Mouse (Mus musculus): ENCODE results near the gene Cdyl. TPM values are rescaled to one million over a fixed set of nuclear protein-coding genes. Genes with fewer than 3 reads are reported as not detected.
A peak's percentile ranks its signal among the peaks of the same experiment; 100 is the strongest.

Cdyl gene
- polyA plus RNA-seq, 1 experiment from 2014 or later: 3.4 TPM

GRCm38 (mm10) chr13:35810160-35810537, 150.5 kb downstream of the Cdyl start:
- peaks cover 5% of the 10 kb centered on the region; the same call in 1 of the 2 replicates for H3K4me1 ChIP-seq (ENCODE audit: control insufficient read depth, insufficient read depth, low read length)
- no peak for ATAC-seq
- no peak overlapping the region for H3K9ac ChIP-seq (ENCODE audit: low read depth, low read length)
- H3K4me2 ChIP-seq (ENCODE audit: low read depth, low read length): no peak overlapping the region
- H3K4me3 ChIP-seq (ENCODE audit: low read length): no peak overlapping the region
- H3K36me3 ChIP-seq (ENCODE audit: control insufficient read depth, insufficient read depth, low read length): no peaks in the 10 kb centered on the region
- no peak overlapping the region for H3K27ac ChIP-seq (ENCODE audit: low read length)
- WGBS: 84% methylated on average over 6 of the region's 6 CpGs
- no peaks in the 10 kb centered on the region for H3K27me3 ChIP-seq (replicated peaks; ENCODE audit: control insufficient read depth, insufficient read depth, low read length)
- H3K9me3 ChIP-seq (ENCODE audit: control insufficient read depth, low read length): no peaks in the 10 kb centered on the region

- peaks cover 5% of the 10 kb centered on the region; the same call in 1 of the 2 replicates for H3K4me1 ChIP-seq (ENCODE audit: control insufficient read depth, insufficient read depth, low read length)
- no peak overlapping the region for H3K9ac ChIP-seq (ENCODE audit: low read depth, low read length)
- no peak overlapping the region for H3K4me2 ChIP-seq (ENCODE audit: low read depth, low read length)
- no peak overlapping the region for H3K4me3 ChIP-seq (ENCODE audit: low read length)
- H3K9me3 ChIP-seq (ENCODE audit: control insufficient read depth, low read length): no peaks in the 10 kb centered on the region
- H3K36me3 ChIP-seq (ENCODE audit: control insufficient read depth, insufficient read depth, low read length): peaks cover 8% of the 10 kb centered on the region
- 70% methylated on average over 11 of the region's 11 CpGs for WGBS
- no peaks in the 10 kb centered on the region for H3K27me3 ChIP-seq (replicated peaks; ENCODE audit: control insufficient read depth, insufficient read depth, low read length)
- no peak overlapping the region for H3K27ac ChIP-seq (ENCODE audit: low read length)
- no peak for ATAC-seq
These were observed 151.9 kb downstream of the Cdyl start for GRCm38 (mm10) chr13:35811361-35812190.

- Histone ChIP-seq H3K36me3 (ENCODE audit: control insufficient read depth, insufficient read depth, low read length) (peaks cover 10% of the 10 kb centered on the region), H3K27me3 (replicated peaks; ENCODE audit: control insufficient read depth, insufficient read depth, low read length) (no peaks in the 10 kb centered on the region), H3K9ac (ENCODE audit: low read depth, low read length) (no peak overlapping the region), H3K4me1 (ENCODE audit: control insufficient read depth, insufficient read depth, low read length) (peaks cover 5% of the 10 kb centered on the region; the same call in 1 of the 2 replicates), H3K4me2 (ENCODE audit: low read depth, low read length) (no peak overlapping the region), H3K9me3 (ENCODE audit: control insufficient read depth, low read length) (no peaks in the 10 kb centered on the region), H3K27ac (ENCODE audit: low read length) (no peak overlapping the region), H3K4me3 (ENCODE audit: low read length) (no peak overlapping the region)
- ATAC-seq: no peak
- 48% methylated on average over 6 of the region's 6 CpGs for WGBS
These were observed 152.5 kb downstream of the Cdyl start for GRCm38 (mm10) chr13:35812191-35812440.

- Histone ChIP-seq H3K27me3 (replicated peaks; ENCODE audit: control insufficient read depth, insufficient read depth, low read length) (no peaks in the 10 kb centered on the region), H3K9me3 (ENCODE audit: control insufficient read depth, low read length) (no peaks in the 10 kb centered on the region), H3K4me3 (ENCODE audit: low read length) (no peak overlapping the region), H3K9ac (ENCODE audit: low read depth, low read length) (no peak overlapping the region), H3K36me3 (ENCODE audit: control insufficient read depth, insufficient read depth, low read length) (peaks cover 10% of the 10 kb centered on the region), H3K4me2 (ENCODE audit: low read depth, low read length) (no peak overlapping the region), H3K27ac (ENCODE audit: low read length) (no peak overlapping the region), H3K4me1 (ENCODE audit: control insufficient read depth, insufficient read depth, low read length) (peaks cover 5% of the 10 kb centered on the region; the same call in 1 of the 2 replicates)
- no peak for ATAC-seq
- WGBS: 75% methylated on average over 7 of the region's 7 CpGs
These were observed 153.9 kb downstream of the Cdyl start for GRCm38 (mm10) chr13:35813348-35814127.

- H3K4me2 ChIP-seq (ENCODE audit: low read depth, low read length): no peak overlapping the region
- no peaks in the 10 kb centered on the region for H3K9me3 ChIP-seq (ENCODE audit: control insufficient read depth, low read length)
- no peaks in the 10 kb centered on the region for H3K27me3 ChIP-seq (replicated peaks; ENCODE audit: control insufficient read depth, insufficient read depth, low read length)
- peaks cover 12% of the 10 kb centered on the region for H3K36me3 ChIP-seq (ENCODE audit: control insufficient read depth, insufficient read depth, low read length)
- ATAC-seq: no peak
- 79% methylated on average over 8 of the region's 8 CpGs for WGBS
- H3K9ac ChIP-seq (ENCODE audit: low read depth, low read length): no peak overlapping the region
- peaks cover 2% of the 10 kb centered on the region; the same call in 1 of the 2 replicates for H3K4me1 ChIP-seq (ENCODE audit: control insufficient read depth, insufficient read depth, low read length)
- no peak overlapping the region for H3K4me3 ChIP-seq (ENCODE audit: low read length)
- H3K27ac ChIP-seq (ENCODE audit: low read length): no peak overlapping the region
These were observed 155.6 kb downstream of the Cdyl start for GRCm38 (mm10) chr13:35815205-35815726.

GRCm38 (mm10) chr13:35815782-35816368, 156.2 kb downstream of the Cdyl start:
- H3K27me3 ChIP-seq (replicated peaks; ENCODE audit: control insufficient read depth, insufficient read depth, low read length): no peaks in the 10 kb centered on the region
- WGBS: 81% methylated on average over 16 of the region's 16 CpGs
- ATAC-seq: 0 out of 2 replicates have a peak, but pooled peaks have one; percentile 28

GRCm38 (mm10) chr13:35817626-35818025, 158.0 kb downstream of the Cdyl start:
- H3K4me3 ChIP-seq (ENCODE audit: low read length): no peak overlapping the region
- H3K36me3 ChIP-seq (ENCODE audit: control insufficient read depth, insufficient read depth, low read length): peaks cover 12% of the 10 kb centered on the region
- H3K9me3 ChIP-seq (ENCODE audit: control insufficient read depth, low read length): no peaks in the 10 kb centered on the region
- H3K27ac ChIP-seq (ENCODE audit: low read length): no peak overlapping the region
- H3K4me2 ChIP-seq (ENCODE audit: low read depth, low read length): no peak overlapping the region
- WGBS: 71% methylated on average over 3 of the region's 3 CpGs
- no peaks in the 10 kb centered on the region for H3K27me3 ChIP-seq (replicated peaks; ENCODE audit: control insufficient read depth, insufficient read depth, low read length)
- no peak for ATAC-seq
- no peak overlapping the region for H3K9ac ChIP-seq (ENCODE audit: low read depth, low read length)
- H3K4me1 ChIP-seq (ENCODE audit: control insufficient read depth, insufficient read depth, low read length): no peaks in the 10 kb centered on the region

More at GRCm38 (mm10) chr13:35815782-35816368, 156.2 kb downstream of the Cdyl start:
- Histone ChIP-seq H3K4me1 (ENCODE audit: control insufficient read depth, insufficient read depth, low read length) (peaks cover 2% of the 10 kb centered on the region; the same call in 1 of the 2 replicates), H3K36me3 (ENCODE audit: control insufficient read depth, insufficient read depth, low read length) (peaks cover 12% of the 10 kb centered on the region), H3K9me3 (ENCODE audit: control insufficient read depth, low read length) (no peaks in the 10 kb centered on the region), H3K9ac (ENCODE audit: low read depth, low read length) (no peak overlapping the region), H3K27ac (ENCODE audit: low read length) (no peak overlapping the region), H3K4me3 (ENCODE audit: low read length) (no peak overlapping the region), H3K4me2 (ENCODE audit: low read depth, low read length) (no peak overlapping the region)

GRCm38 (mm10) chr13:35818060-35818459, 158.4 kb downstream of the Cdyl start:
- Histone ChIP-seq H3K4me1 (ENCODE audit: control insufficient read depth, insufficient read depth, low read length) (no peaks in the 10 kb centered on the region), H3K36me3 (ENCODE audit: control insufficient read depth, insufficient read depth, low read length) (peaks cover 12% of the 10 kb centered on the region), H3K9ac (ENCODE audit: low read depth, low read length) (no peak overlapping the region), H3K9me3 (ENCODE audit: control insufficient read depth, low read length) (no peaks in the 10 kb centered on the region), H3K27ac (ENCODE audit: low read length) (no peak overlapping the region), H3K4me2 (ENCODE audit: low read depth, low read length) (no peak overlapping the region), H3K27me3 (replicated peaks; ENCODE audit: control insufficient read depth, insufficient read depth, low read length) (no peaks in the 10 kb centered on the region), H3K4me3 (ENCODE audit: low read length) (no peak overlapping the region)
- 89% methylated on average over 4 of the region's 4 CpGs for WGBS
- no peak for ATAC-seq

GRCm38 (mm10) chr13:35821821-35822454, 162.3 kb downstream of the Cdyl start:
- H3K4me1 ChIP-seq (ENCODE audit: control insufficient read depth, insufficient read depth, low read length): no peaks in the 10 kb centered on the region
- H3K36me3 ChIP-seq (ENCODE audit: control insufficient read depth, insufficient read depth, low read length): 0 out of 2 replicates have a peak, but pooled peaks cover 11% of the 10 kb centered on the region
- H3K27me3 ChIP-seq (replicated peaks; ENCODE audit: control insufficient read depth, insufficient read depth, low read length): no peaks in the 10 kb centered on the region
- H3K27ac ChIP-seq (ENCODE audit: low read length): no peak overlapping the region
- 78% methylated on average over 10 of the region's 10 CpGs for WGBS
- no peaks in the 10 kb centered on the region for H3K9me3 ChIP-seq (ENCODE audit: control insufficient read depth, low read length)
- H3K4me2 ChIP-seq (ENCODE audit: low read depth, low read length): no peak overlapping the region
- no peak for ATAC-seq
- H3K9ac ChIP-seq (ENCODE audit: low read depth, low read length): no peak overlapping the region
- H3K4me3 ChIP-seq (ENCODE audit: low read length): no peak overlapping the region

All from intestine, embryonic 16.5 days (tissue).